Mouse (Mus musculus): Measurements from ENCODE around the gene Pipox. TPM values are rescaled to one million over a fixed set of nuclear protein-coding genes. Genes with fewer than 3 reads are reported as not detected.

Gene Pipox
- polyA plus RNA-seq, 1 experiment, result 6.5 TPM

DNA sequence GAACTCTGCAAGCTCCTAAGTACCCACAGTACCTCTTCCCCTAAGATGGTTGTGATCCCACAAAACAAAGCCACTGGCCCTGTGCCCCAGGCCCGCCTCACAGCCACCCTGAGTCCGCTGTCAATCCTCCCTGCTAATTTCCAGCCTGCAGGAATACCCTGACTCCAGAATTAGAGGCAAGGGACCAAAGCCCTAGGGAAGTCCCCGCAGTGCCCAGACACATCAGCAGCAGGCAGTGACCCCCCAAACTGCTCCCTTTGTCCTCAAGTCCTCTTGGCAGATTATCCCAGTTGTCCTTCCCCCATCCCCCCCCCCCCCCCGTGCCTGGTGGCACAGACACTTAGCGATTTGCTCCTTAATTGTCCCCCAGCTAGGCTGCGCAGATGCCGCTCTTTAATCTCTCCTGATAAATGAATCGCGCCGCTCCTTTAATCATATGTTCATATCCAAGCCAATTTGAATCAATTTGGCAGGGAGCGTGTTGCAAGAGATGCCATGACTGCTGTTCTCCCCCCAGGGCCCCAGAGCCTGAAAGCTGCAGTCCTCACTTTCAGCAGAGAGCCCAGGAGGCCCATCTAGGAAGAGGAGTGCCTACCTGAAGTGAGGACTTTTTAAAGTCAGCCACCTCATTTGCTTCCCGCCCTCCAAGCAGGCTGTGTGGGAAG lies 26.3 kb downstream of the Pipox start:
- no peak overlapping the region for H3K27ac ChIP-seq (ENCODE audit: control insufficient read depth, insufficient read depth, low read length)
- DNase-seq, result no peak
- no peaks in the 10 kb centered on the region for H3K27me3 ChIP-seq (ENCODE audit: control insufficient read depth, insufficient read depth, low read length)
- 75% methylated on average over 12 of the region's 12 CpGs for WGBS
- H3K36me3 ChIP-seq (ENCODE audit: control insufficient read depth, insufficient read depth, low read length), result peaks cover 13% of the 10 kb centered on the region
- peaks cover 6% of the 10 kb centered on the region; the same call in 1 of the 2 replicates for H3K4me1 ChIP-seq (replicated peaks; ENCODE audit: control insufficient read depth, insufficient read depth, low read length)
- H3K4me3 ChIP-seq (ENCODE audit: control insufficient read depth, insufficient read depth, low read length), result no peak overlapping the region
- TF ChIP-seq POLR2A (IDR thresholded peaks at IDR 0.05; ENCODE audit: control insufficient read depth, extremely low read depth, insufficient read depth, low read length, poor library complexity), result no peak
- no peak for TF ChIP-seq CTCF (IDR thresholded peaks at IDR 0.05; ENCODE audit: borderline replicate concordance, control insufficient read depth, extremely low read depth, insufficient read depth, low read length, poor library complexity)

DNA sequence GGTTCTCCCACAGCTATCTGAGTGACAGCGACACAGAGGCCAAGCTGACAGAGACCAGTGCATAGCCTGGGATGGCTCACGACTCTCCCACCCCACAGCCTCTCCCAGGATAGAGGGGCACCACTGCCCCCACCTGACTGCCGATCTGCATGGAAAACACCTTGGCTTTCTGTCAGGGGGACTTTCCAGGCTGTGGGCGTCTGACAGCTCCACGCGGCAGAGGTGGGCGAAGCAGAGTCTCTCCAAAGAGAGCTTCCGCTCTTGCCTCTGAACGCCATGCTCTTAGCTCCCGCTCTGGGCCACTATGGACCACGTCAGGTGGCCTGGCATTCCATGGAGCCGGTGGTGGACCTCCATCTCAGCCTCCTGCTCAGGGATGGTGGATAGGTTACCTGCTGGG lies 29.1 kb downstream of the Pipox start:
- 93% methylated on average over 12 of the region's 12 CpGs for WGBS
- Histone ChIP-seq H3K27me3 (ENCODE audit: control insufficient read depth, insufficient read depth, low read length) (no peaks in the 10 kb centered on the region), H3K4me3 (ENCODE audit: control insufficient read depth, insufficient read depth, low read length) (no peak overlapping the region), H3K4me1 (replicated peaks; ENCODE audit: control insufficient read depth, insufficient read depth, low read length) (peaks cover 6% of the 10 kb centered on the region; the same call in 1 of the 2 replicates), H3K27ac (ENCODE audit: control insufficient read depth, insufficient read depth, low read length) (no peak overlapping the region), H3K36me3 (ENCODE audit: control insufficient read depth, insufficient read depth, low read length) (peaks cover 21% of the 10 kb centered on the region)
- no peak for TF ChIP-seq CTCF (IDR thresholded peaks at IDR 0.05; ENCODE audit: borderline replicate concordance, control insufficient read depth, extremely low read depth, insufficient read depth, low read length, poor library complexity)
- TF ChIP-seq POLR2A (IDR thresholded peaks at IDR 0.05; ENCODE audit: control insufficient read depth, extremely low read depth, insufficient read depth, low read length, poor library complexity), result no peak
- no peak for DNase-seq

DNA sequence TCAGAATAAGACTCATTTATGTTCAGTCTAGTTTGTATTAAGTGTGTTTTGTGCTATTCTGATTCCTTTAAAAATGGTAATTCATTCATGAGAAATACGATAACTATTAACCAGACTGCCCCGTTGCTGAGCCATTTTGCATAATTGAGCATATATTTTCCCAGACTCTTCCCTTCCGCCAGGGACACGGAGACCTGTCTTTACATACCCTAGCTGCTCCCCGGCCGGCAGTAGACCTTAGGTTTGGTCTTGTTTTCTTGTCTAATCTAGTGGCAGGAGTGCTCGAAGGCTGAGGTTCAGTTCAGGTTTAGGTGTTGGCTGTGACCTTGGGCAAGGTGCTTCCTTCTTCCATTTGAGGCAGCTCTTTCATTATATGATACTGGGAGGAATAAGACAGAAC lies 31.0 kb downstream of the Pipox start:
- H3K27me3 ChIP-seq (ENCODE audit: control insufficient read depth, insufficient read depth, low read length), result no peaks in the 10 kb centered on the region
- 96% methylated on average over 7 of the region's 7 CpGs for WGBS
- no peak for DNase-seq
- no peak for TF ChIP-seq CTCF (IDR thresholded peaks at IDR 0.05; ENCODE audit: borderline replicate concordance, control insufficient read depth, extremely low read depth, insufficient read depth, low read length, poor library complexity)
- TF ChIP-seq POLR2A (IDR thresholded peaks at IDR 0.05; ENCODE audit: control insufficient read depth, extremely low read depth, insufficient read depth, low read length, poor library complexity), result no peak
- H3K4me1 ChIP-seq (replicated peaks; ENCODE audit: control insufficient read depth, insufficient read depth, low read length), result no peaks in the 10 kb centered on the region; the same call in 1 of the 2 replicates
- no peak overlapping the region for H3K4me3 ChIP-seq (ENCODE audit: control insufficient read depth, insufficient read depth, low read length)
- no peak overlapping the region for H3K27ac ChIP-seq (ENCODE audit: control insufficient read depth, insufficient read depth, low read length)
- peaks cover 36% of the 10 kb centered on the region for H3K36me3 ChIP-seq (ENCODE audit: control insufficient read depth, insufficient read depth, low read length)

DNA sequence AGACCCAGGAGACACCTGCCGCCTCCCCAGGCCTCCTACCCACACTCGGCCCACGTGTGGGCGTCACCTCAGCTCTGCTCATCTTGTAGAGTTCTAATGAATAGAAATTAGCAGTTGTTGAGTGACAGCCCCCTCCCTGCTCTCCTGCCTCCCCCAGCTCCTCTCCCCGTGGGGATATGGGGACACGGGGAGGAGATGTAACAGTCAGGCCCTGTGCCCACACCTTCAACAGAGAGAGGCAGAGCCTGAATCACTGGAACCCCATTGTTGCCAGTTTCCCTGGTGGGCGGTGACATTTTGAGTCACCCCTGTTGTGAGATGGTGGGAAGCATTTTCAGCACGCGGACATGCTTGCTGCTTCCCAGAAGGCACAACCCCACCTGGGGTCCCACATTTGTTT lies 32.9 kb downstream of the Pipox start:
- no peaks in the 10 kb centered on the region for H3K4me1 ChIP-seq (replicated peaks; ENCODE audit: control insufficient read depth, insufficient read depth, low read length)
- H3K27ac ChIP-seq (ENCODE audit: control insufficient read depth, insufficient read depth, low read length), result no peak overlapping the region
- H3K4me3 ChIP-seq (ENCODE audit: control insufficient read depth, insufficient read depth, low read length), result no peak overlapping the region
- TF ChIP-seq CTCF (IDR thresholded peaks at IDR 0.05; ENCODE audit: borderline replicate concordance, control insufficient read depth, extremely low read depth, insufficient read depth, low read length, poor library complexity), result no peak
- TF ChIP-seq POLR2A (IDR thresholded peaks at IDR 0.05; ENCODE audit: control insufficient read depth, extremely low read depth, insufficient read depth, low read length, poor library complexity), result no peak
- 88% methylated on average over 9 of the region's 9 CpGs for WGBS
- DNase-seq, result no peak
- no peaks in the 10 kb centered on the region for H3K27me3 ChIP-seq (ENCODE audit: control insufficient read depth, insufficient read depth, low read length)
- H3K36me3 ChIP-seq (ENCODE audit: control insufficient read depth, insufficient read depth, low read length), result peaks cover 44% of the 10 kb centered on the region

DNA sequence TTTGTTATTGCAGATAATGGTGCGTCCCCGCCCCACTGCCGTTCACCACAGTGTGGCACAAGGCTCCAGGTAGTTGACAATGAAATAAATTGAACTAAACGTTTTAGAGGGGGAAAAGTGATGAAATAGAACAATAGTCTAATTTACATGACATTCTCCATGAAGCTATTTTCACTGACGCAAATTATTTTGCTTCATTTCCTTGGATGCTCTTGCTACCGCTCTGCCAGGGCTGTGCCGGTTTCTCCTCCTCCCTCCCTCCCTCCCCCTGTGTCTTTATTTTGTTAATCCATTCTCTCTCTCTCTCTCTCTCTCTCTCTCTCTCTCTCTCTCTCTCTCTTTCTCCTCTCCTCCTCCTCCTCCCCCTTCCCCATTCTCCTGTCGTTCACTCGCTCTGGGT lies 35.3 kb downstream of the Pipox start:
- no peaks in the 10 kb centered on the region for H3K4me1 ChIP-seq (replicated peaks; ENCODE audit: control insufficient read depth, insufficient read depth, low read length)
- H3K4me3 ChIP-seq (ENCODE audit: control insufficient read depth, insufficient read depth, low read length), result no peak overlapping the region
- H3K36me3 ChIP-seq (ENCODE audit: control insufficient read depth, insufficient read depth, low read length), result peaks cover 40% of the 10 kb centered on the region
- no peak for DNase-seq
- 94% methylated on average over 9 of the region's 9 CpGs for WGBS
- no peak for TF ChIP-seq POLR2A (IDR thresholded peaks at IDR 0.05; ENCODE audit: control insufficient read depth, extremely low read depth, insufficient read depth, low read length, poor library complexity)
- TF ChIP-seq CTCF (IDR thresholded peaks at IDR 0.05; ENCODE audit: borderline replicate concordance, control insufficient read depth, extremely low read depth, insufficient read depth, low read length, poor library complexity), result no peak
- H3K27ac ChIP-seq (ENCODE audit: control insufficient read depth, insufficient read depth, low read length), result no peak overlapping the region
- no peaks in the 10 kb centered on the region for H3K27me3 ChIP-seq (ENCODE audit: control insufficient read depth, insufficient read depth, low read length)

GRCm38 (mm10) chr11:77857089-77857488 lies 36.8 kb downstream of the Pipox start:
- Histone ChIP-seq H3K36me3 (ENCODE audit: control insufficient read depth, insufficient read depth, low read length) (peaks cover 52% of the 10 kb centered on the region), H3K27me3 (ENCODE audit: control insufficient read depth, insufficient read depth, low read length) (no peaks in the 10 kb centered on the region), H3K4me1 (replicated peaks; ENCODE audit: control insufficient read depth, insufficient read depth, low read length) (no peaks in the 10 kb centered on the region), H3K27ac (ENCODE audit: control insufficient read depth, insufficient read depth, low read length) (no peak overlapping the region), H3K4me3 (ENCODE audit: control insufficient read depth, insufficient read depth, low read length) (no peak overlapping the region)
- 97% methylated on average over 6 of the region's 6 CpGs for WGBS
- DNase-seq, result no peak
- no peak for TF ChIP-seq POLR2A (IDR thresholded peaks at IDR 0.05; ENCODE audit: control insufficient read depth, extremely low read depth, insufficient read depth, low read length, poor library complexity)
- TF ChIP-seq CTCF (IDR thresholded peaks at IDR 0.05; ENCODE audit: borderline replicate concordance, control insufficient read depth, extremely low read depth, insufficient read depth, low read length, poor library complexity), result no peak
